Mouse (Mus musculus) brain, embryonic 14.5 days (tissue): Measurements from ENCODE around the gene Ephb4.

Source experiments
- CTCF ChIP-seq: fragments of 200-500 bp; IDR thresholded peaks from 2 replicates; pipeline ENCODE4 v1.5.1; 2012; ENCODE audit warnings: inconsistent platforms, mild to moderate bottlenecking, moderate library complexity, borderline replicate concordance; ENCODE audit not compliant: insufficient read depth, insufficient read length; ENCODE audit errors: extremely low read depth
- POLR2A ChIP-seq: fragments of 200-500 bp; IDR thresholded peaks from 2 replicates; pipeline ENCODE4 v1.6.1; 2012; ENCODE audit warnings: mild to moderate bottlenecking, inconsistent platforms, borderline replicate concordance; ENCODE audit not compliant: poor library complexity, insufficient read depth, insufficient read length, severe bottlenecking; ENCODE audit errors: extremely low read depth

- TF ChIP-seq POLR2A (no peak), CTCF (peak; percentile 72; the same call in 1 of the 2 replicates)
These were observed 31.2 kb downstream of the Ephb4 start for GRCm38 (mm10) chr5:137381152-137381551.
